Mouse (Mus musculus) erythroblast, embryonic 14.5 days (primary cell): ENCODE results near the gene Rap1gap2.

Experiments
- GATA1 ChIP-seq: IDR thresholded peaks from 2 replicates; pipeline ENCODE4 v1.6.1; 2012; ENCODE audit warnings: low read length, inconsistent platforms, mixed read lengths
- TAL1 ChIP-seq: IDR thresholded peaks from 3 replicates; pipeline ENCODE4 v1.6.1; 2012; ENCODE audit warnings: low read length, inconsistent platforms, mixed read lengths

DNA sequence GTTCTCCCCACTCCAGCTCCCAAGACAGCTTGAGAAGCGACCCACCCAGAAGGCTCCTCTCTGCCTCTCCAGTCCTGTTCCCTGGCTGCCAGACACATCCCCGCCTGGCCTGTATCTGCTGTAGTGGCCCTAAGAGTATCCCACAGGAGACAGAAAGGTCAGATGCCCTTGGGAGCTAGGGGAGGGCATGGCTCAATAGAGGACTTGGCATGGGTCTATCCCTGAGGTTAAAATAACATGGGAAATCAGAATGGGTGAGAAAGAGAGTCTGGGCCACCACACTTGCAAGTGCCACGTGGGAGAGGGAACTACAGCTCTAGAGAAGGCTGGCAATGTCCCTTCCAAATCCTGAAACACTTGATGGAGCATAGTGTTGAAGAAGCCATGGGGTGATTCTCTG, 152.3 kb downstream of the Rap1gap2 start:
- TF ChIP-seq GATA1 (no peak), TAL1 (no peak)
